Mouse (Mus musculus) limb, embryonic 11.5 days (tissue): ENCODE results near the gene Cox7a1. TPM values are rescaled to one million over a fixed set of nuclear protein-coding genes. Genes with fewer than 3 reads are reported as not detected.
"Not testable (repeated sequence)": the region's sequence is repeated elsewhere in the genome, so short reads cannot be mapped to it uniquely, and the experiment has no call there.

Experiments used
- ATAC-seq: fragments of 200-750 bp; cut with Nextera tagmentation; 2 replicates; pipeline ENCODE4 v1.8.0; 2017; ENCODE audit warnings: low read depth; ENCODE audit not compliant: insufficient number of reproducible peaks, low FRiP score, low TSS enrichment
- DNase-seq: peaks from one replicate; pipeline ENCODE4 v3.0.0-alpha.2; 2015; ENCODE audit warnings: low spot score
- H3K27ac ChIP-seq: fragments of 300-500 bp; sonication (generic); replicated peaks from 2 replicates; pipeline ENCODE4 v1.5.1; 2014; ENCODE audit warnings: low read depth, mild to moderate bottlenecking, low read length
- H3K27me3 ChIP-seq: fragments of 300-500 bp; sonication (generic); 2 replicates; pipeline ENCODE4 v1.6.1; 2014; ENCODE audit warnings: mild to moderate bottlenecking, low read length, mixed read lengths; ENCODE audit not compliant: control insufficient read depth, insufficient read depth
- H3K36me3 ChIP-seq: fragments of 300-500 bp; sonication (generic); 2 replicates; pipeline ENCODE4 v1.6.1; 2014; ENCODE audit warnings: mild to moderate bottlenecking, low read length, moderate library complexity, mixed read lengths; ENCODE audit not compliant: control insufficient read depth, insufficient read depth
- H3K4me1 ChIP-seq: fragments of 300-500 bp; sonication (generic); 2 replicates; pipeline ENCODE4 v1.6.1; 2014; ENCODE audit warnings: low read length, mixed read lengths; ENCODE audit not compliant: control insufficient read depth, insufficient read depth
- H3K4me2 ChIP-seq: fragments of 300-500 bp; sonication (generic); 2 replicates; pipeline ENCODE4 v1.6.1; 2014; ENCODE audit warnings: low read depth, mild to moderate bottlenecking, moderate library complexity; ENCODE audit not compliant: severe bottlenecking
- H3K4me3 ChIP-seq: fragments of 300-500 bp; sonication (generic); 2 replicates; pipeline ENCODE4 v1.5.1; 2014; ENCODE audit warnings: low read depth, low read length
- H3K9ac ChIP-seq: fragments of 300-500 bp; sonication (generic); 2 replicates; pipeline ENCODE4 v1.6.1; 2014; ENCODE audit warnings: mild to moderate bottlenecking, low read length
- H3K9me3 ChIP-seq: fragments of 300-500 bp; sonication (generic); 2 replicates; pipeline ENCODE4 v1.6.1; 2016; ENCODE audit warnings: low read length; ENCODE audit not compliant: control insufficient read depth
- WGBS: fragments of 180-500 bp; shearing (Covaris S2); extraction: QIAGEN DNeasy Blood & Tissue Kit; methylation state at CpG from one replicate; pipeline ENCODE4 v1.1.7; 2014; 5-methylcytosine and 5-hydroxymethylcytosine counted together
- polyA plus RNA-seq: library from polyadenylated mRNA; unstranded; fragments of >200 nt; fragmentation: Nextera tagmentation; extraction: Ambion mirVana; gene quantifications from 2 replicates; pipeline ENCODE4 v1.2.1, GENCODE M21; 2014

Gene Cox7a1
- polyA plus RNA-seq, 1 experiment from 2014 or later, result 2.3 TPM

DNA sequence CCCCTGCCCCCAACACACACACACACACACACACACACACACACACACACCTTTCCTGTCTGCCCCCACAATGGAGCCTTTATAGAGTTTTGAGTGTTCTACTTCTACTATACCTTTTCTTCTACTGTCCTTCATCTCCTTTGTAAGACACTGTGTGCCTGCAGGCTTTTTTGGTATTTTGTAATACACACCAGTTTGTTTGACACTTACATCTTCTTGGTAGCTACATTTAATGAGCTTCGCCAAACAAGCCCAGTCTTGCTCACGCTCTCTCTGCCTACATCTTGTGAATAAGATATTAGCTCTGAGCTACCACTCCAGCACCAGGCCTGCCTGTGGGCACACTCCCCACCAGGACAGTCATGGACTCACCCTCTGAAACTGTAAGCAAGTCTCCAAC, 19.2 kb upstream of the Cox7a1 start:
- Histone ChIP-seq H3K4me1 (no peaks in the 10 kb centered on the region), H3K4me3 (no peak overlapping the region), H3K9ac (no peak overlapping the region), H3K27ac (no peak overlapping the region), H3K36me3 (peaks cover 66% of the 10 kb centered on the region), H3K9me3 (peaks cover 59% of the 10 kb centered on the region), H3K27me3 (no peaks in the 10 kb centered on the region), H3K4me2 (no peak overlapping the region)
- ATAC-seq (no peak), DNase-seq (no peak)
- 95% methylated on average over 2 of the region's 2 CpGs for WGBS

DNA sequence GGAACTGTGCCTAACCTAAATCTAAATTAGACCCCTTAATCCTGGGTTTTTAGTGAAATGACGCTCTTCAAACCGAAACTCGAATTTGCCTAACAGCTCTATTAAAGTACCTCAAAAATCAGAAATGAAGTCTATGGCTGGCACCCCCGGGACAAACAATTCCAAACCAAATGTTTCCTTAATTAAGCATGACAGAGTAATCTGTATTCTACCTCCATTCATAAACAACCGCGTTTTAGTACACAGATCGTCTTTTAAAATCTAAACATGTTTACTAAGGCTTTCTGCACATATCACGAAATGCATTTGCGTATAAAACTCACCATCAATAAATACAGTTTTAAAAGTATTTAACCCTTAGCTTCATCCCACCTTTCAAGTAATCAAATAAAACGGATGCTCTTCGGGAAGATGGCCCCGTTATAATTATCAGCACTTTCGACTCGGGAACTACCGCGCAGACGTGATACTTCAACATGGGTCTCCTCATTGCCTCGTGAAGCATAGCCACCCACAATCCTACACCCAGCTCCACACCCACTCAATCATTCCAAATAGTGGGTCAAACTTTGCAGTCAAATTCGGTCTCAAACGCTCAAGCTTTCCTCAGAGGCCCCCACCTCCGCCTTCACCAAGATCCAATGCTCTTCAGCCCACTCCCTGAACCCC, 14.9 kb upstream of the Cox7a1 start:
- DNase-seq, result no peak
- H3K9me3 ChIP-seq, result peaks cover 24% of the 10 kb centered on the region
- H3K4me2 ChIP-seq, result peak overlapping the region; percentile 66
- H3K27ac ChIP-seq, result peak overlapping the region; percentile 81
- H3K9ac ChIP-seq, result peak overlapping the region; percentile 95
- no peaks in the 10 kb centered on the region for H3K4me1 ChIP-seq
- peak overlapping the region; percentile 67 for H3K4me3 ChIP-seq
- H3K27me3 ChIP-seq, result no peaks in the 10 kb centered on the region
- ATAC-seq, result peak; percentile 37; the same call in 1 of the 2 replicates
- peaks cover 26% of the 10 kb centered on the region for H3K36me3 ChIP-seq
- WGBS, result 3% methylated on average over 21 of the region's 21 CpGs

DNA sequence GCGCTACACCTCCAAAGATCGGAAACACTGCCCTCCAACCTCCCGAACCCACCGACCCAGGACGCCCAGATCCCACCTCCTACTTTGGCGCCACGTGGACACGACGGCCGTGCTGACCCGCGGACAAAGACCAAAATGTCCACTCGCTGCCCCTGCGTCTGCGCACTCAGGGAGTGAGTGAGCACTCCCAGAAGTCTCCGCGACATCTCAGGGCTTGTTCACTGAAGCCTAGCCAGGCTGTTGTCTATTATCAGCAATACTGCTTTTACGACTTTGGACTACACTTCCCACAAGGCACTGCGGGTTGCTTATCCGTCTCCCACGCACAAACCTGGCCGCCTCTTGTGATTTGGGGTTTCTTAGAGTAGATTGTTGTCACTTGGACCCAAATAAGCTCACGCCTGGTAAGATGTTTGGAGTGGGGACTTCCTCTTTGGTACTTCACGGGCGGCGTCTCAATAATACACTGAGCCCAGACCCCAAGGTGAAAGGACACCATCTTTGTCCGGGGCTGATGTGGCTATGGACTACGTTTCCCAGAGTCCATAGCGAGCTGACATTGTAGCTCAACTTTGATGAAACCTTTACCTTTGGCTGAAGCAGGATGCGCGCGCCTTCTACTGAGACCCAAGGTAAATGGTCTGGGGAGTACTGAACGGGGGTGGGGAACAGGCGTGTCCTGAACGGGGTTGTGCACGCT, 14.2 kb upstream of the Cox7a1 start, which contains the start of gene Zfp146:
Zfp146 (minus strand) TSS at position 168 of the 700 bp plus-strand sequence.
- WGBS, result under 1% methylated on average over 36 of the region's 36 CpGs
- peak within 1 kb of the TSS; percentile 67 for H3K4me3 ChIP-seq

GRCm38 (mm10) chr7:30170283-30170951, 13.5 kb upstream of the Cox7a1 start:
- WGBS, result 32% methylated on average over 11 of the region's 11 CpGs
- Histone ChIP-seq H3K27me3 (no peaks in the 10 kb centered on the region), H3K9me3 (peaks cover 14% of the 10 kb centered on the region; the same call in 1 of the 2 replicates), H3K36me3 (peaks cover 18% of the 10 kb centered on the region), H3K27ac (no peak overlapping the region), H3K4me3 (peak overlapping the region; percentile 67), H3K4me2 (peak overlapping the region; percentile 66), H3K4me1 (no peaks in the 10 kb centered on the region), H3K9ac (peak overlapping the region; percentile 95)
- DNase-seq, result no peak
- peak; percentile 22; the same call in 1 of the 2 replicates for ATAC-seq

More for the DNA sequence above, 14.2 kb upstream of the Cox7a1 start, which contains the start of gene Zfp146:
- Histone ChIP-seq H3K4me1 (no peaks in the 10 kb centered on the region), H3K27ac (peak within 1 kb of the TSS; percentile 81), H3K27me3 (no peaks in the 10 kb centered on the region), H3K9me3 (peaks cover 20% of the 10 kb centered on the region), H3K9ac (peak within 1 kb of the TSS; percentile 95), H3K36me3 (peaks cover 22% of the 10 kb centered on the region), H3K4me2 (peak within 1 kb of the TSS; percentile 66)
- DNase-seq (peak; percentile 94), ATAC-seq (peak; percentile 96)

DNA sequence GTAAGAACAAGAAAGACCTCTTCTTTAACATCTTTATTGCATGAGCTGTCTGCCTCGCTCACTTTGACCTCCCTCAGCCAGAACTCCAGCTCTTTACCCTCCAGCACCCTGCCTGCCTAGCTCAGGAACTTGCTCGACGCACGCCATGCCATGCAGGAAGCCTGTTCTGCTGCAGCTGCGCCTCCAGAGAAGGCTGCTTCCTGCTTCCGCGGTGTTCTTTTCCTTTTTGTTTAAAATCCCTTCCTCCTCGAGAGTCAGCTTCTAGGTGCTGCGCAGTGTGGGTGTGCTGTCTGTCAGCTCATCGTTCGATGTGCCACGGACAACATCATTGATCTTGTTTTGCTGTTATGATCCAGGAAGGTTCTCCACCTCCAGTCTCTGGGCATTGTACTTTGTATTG, 7.5 kb upstream of the Cox7a1 start:
- 0 out of 2 replicates have a peak, but pooled peaks cover 4% of the 10 kb centered on the region for H3K36me3 ChIP-seq
- no peak overlapping the region for H3K27ac ChIP-seq
- WGBS, result 87% methylated on average over 12 of the region's 12 CpGs
- no peak overlapping the region for H3K9ac ChIP-seq
- no peaks in the 10 kb centered on the region for H3K27me3 ChIP-seq
- no peaks in the 10 kb centered on the region for H3K4me1 ChIP-seq
- H3K4me2 ChIP-seq, result no peak overlapping the region
- H3K9me3 ChIP-seq, result no peaks in the 10 kb centered on the region
- H3K4me3 ChIP-seq, result no peak overlapping the region
- ATAC-seq (no peak), DNase-seq (no peak)

DNA sequence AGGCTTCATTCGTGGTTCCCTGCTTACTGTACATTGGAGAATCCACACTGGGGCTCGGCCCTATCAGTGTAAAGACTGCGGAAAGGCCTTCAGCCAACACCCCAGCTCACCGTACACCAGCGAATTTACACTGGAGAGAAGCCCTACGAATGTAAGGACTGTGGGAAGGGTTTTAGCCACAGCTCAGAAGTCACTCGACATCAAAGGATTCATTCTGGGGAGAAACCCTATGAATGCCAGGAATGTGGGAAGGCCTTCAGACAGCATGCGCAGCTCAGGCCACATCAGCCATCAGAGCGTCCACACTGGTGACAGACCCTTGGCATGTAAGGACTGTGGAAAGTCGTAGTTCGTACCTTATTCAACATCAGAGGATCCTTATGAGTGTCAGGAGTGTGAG, 5.7 kb upstream of the Cox7a1 start:
- H3K4me3 ChIP-seq, result no peak overlapping the region
- H3K4me1 ChIP-seq, result no peaks in the 10 kb centered on the region
- 87% methylated on average over 11 of the region's 11 CpGs for WGBS
- H3K4me2 ChIP-seq, result no peak overlapping the region
- no peak for ATAC-seq
- no peak overlapping the region for H3K27ac ChIP-seq
- H3K9ac ChIP-seq, result no peak overlapping the region
- H3K9me3 ChIP-seq, result no peaks in the 10 kb centered on the region
- no peak for DNase-seq
- no peaks in the 10 kb centered on the region for H3K27me3 ChIP-seq
- H3K36me3 ChIP-seq, result 0 out of 2 replicates have a peak, but pooled peaks cover 4% of the 10 kb centered on the region

- Histone ChIP-seq H3K27me3 (no peaks in the 10 kb centered on the region), H3K36me3 (peaks cover 6% of the 10 kb centered on the region; the same call in 1 of the 2 replicates), H3K4me3 (0 out of 2 replicates have a peak overlapping the region, but pooled peaks have one; percentile 5), H3K4me1 (no peaks in the 10 kb centered on the region), H3K9me3 (no peaks in the 10 kb centered on the region), H3K9ac (no peak overlapping the region), H3K27ac (no peak overlapping the region), H3K4me2 (no peak overlapping the region)
- ATAC-seq (no peak), DNase-seq (peak; percentile 85)
- 3% methylated on average over 4 of the region's 4 CpGs for WGBS
These were observed 2.6 kb upstream of the Cox7a1 start for GRCm38 (mm10) chr7:30181308-30181707.

DNA sequence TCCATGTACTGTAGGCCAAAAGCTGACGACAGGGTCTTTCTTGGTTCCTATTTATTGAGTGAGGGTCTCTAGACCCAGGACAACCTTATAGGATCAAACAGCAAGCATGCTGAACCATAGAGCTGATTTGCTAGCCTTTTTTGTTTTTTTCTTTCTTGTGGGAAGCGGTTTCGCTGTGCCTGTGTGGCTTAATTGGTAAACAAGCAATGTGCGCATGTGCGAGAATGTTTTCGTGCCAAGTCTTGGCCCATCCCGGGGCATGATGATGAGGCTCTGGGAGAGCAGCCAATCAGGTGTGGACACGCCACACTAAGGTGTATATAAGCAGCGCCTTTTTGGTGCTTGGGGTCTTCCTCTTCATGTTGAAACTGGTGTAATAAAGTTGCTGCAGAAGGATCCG, 2.0 kb upstream of the Cox7a1 start:
- not testable (repeated sequence) for H3K9me3 ChIP-seq, H3K27me3 ChIP-seq, ATAC-seq, H3K4me2 ChIP-seq, DNase-seq, H3K4me1 ChIP-seq, H3K4me3 ChIP-seq, H3K9ac ChIP-seq, H3K27ac ChIP-seq
- 95% methylated on average over 9 of the region's 10 CpGs for WGBS
- H3K36me3 ChIP-seq, result peaks cover 11% of the 10 kb centered on the region
